Mouse (Mus musculus) erythroblast, embryonic 14.5 days (primary cell): ENCODE results near the gene Gfpt2. TPM values are rescaled to one million over a fixed set of nuclear protein-coding genes. Genes with fewer than 3 reads are reported as not detected.

ENCODE experiments used
- H3K27me3 ChIP-seq: 2 replicates; pipeline ENCODE4 v1.6.1; 2012; ENCODE audit warnings: inconsistent platforms; ENCODE audit not compliant: control insufficient read depth
- H3K36me3 ChIP-seq: 2 replicates; pipeline ENCODE4 v1.6.1; 2012; ENCODE audit warnings: mild to moderate bottlenecking, inconsistent platforms; ENCODE audit not compliant: control insufficient read depth
- H3K4me1 ChIP-seq: 2 replicates; pipeline ENCODE4 v1.6.1; 2012; ENCODE audit warnings: inconsistent platforms; ENCODE audit not compliant: control insufficient read depth
- H3K4me3 ChIP-seq: replicated peaks from 2 replicates; pipeline ENCODE3; 2012; ENCODE audit warnings: moderate library complexity, mild to moderate bottlenecking, inconsistent platforms
- H3K9me3 ChIP-seq: 2 replicates; pipeline ENCODE4 v1.6.1; 2012; ENCODE audit warnings: low read length, inconsistent platforms, mixed read lengths; ENCODE audit not compliant: control insufficient read depth
- GATA1 ChIP-seq: IDR thresholded peaks from 2 replicates; pipeline ENCODE4 v1.6.1; 2012; ENCODE audit warnings: low read length, inconsistent platforms, mixed read lengths
- TAL1 ChIP-seq: IDR thresholded peaks from 3 replicates; pipeline ENCODE4 v1.6.1; 2012; ENCODE audit warnings: low read length, inconsistent platforms, mixed read lengths
- polyA plus RNA-seq: library from polyadenylated mRNA; stranded (reverse); fragments of >175 nt; gene quantifications from 2 replicates; pipeline ENCODE4 v1.2.3, GENCODE M21; 2012

The Gfpt2 gene
- polyA plus RNA-seq, 1 experiment: not detected

GRCm38 (mm10) chr11:49831980-49832379, 38.0 kb downstream of the Gfpt2 start:
- Histone ChIP-seq H3K4me3 (no peak overlapping the region), H3K4me1 (peaks cover 4% of the 10 kb centered on the region; the same call in 1 of the 2 replicates), H3K36me3 (no peaks in the 10 kb centered on the region), H3K27me3 (no peaks in the 10 kb centered on the region), H3K9me3 (no peaks in the 10 kb centered on the region)
- TF ChIP-seq GATA1: no peak
- no peak for TF ChIP-seq TAL1

GRCm38 (mm10) chr11:49832962-49833361, 39.0 kb downstream of the Gfpt2 start:
- Histone ChIP-seq H3K4me1 (peaks cover 4% of the 10 kb centered on the region; the same call in 1 of the 2 replicates), H3K4me3 (no peak overlapping the region), H3K27me3 (no peaks in the 10 kb centered on the region), H3K36me3 (no peaks in the 10 kb centered on the region), H3K9me3 (no peaks in the 10 kb centered on the region)
- TF ChIP-seq TAL1 (no peak), GATA1 (no peak)

GRCm38 (mm10) chr11:49834248-49834647, 40.3 kb downstream of the Gfpt2 start:
- Histone ChIP-seq H3K4me3 (no peak overlapping the region), H3K36me3 (no peaks in the 10 kb centered on the region), H3K4me1 (peaks cover 4% of the 10 kb centered on the region; the same call in 1 of the 2 replicates), H3K9me3 (no peaks in the 10 kb centered on the region), H3K27me3 (no peaks in the 10 kb centered on the region)
- no peak for TF ChIP-seq GATA1
- no peak for TF ChIP-seq TAL1

- no peaks in the 10 kb centered on the region for H3K27me3 ChIP-seq
- H3K4me3 ChIP-seq: no peak overlapping the region
- no peaks in the 10 kb centered on the region for H3K36me3 ChIP-seq
- no peaks in the 10 kb centered on the region for H3K9me3 ChIP-seq
- TF ChIP-seq GATA1 (no peak), TAL1 (no peak)
- H3K4me1 ChIP-seq: peaks cover 4% of the 10 kb centered on the region; the same call in 1 of the 2 replicates
Observed at GRCm38 (mm10) chr11:49835257-49835956, 41.4 kb downstream of the Gfpt2 start.

- Histone ChIP-seq H3K9me3 (no peaks in the 10 kb centered on the region), H3K36me3 (no peaks in the 10 kb centered on the region), H3K4me1 (peaks cover 11% of the 10 kb centered on the region), H3K4me3 (no peak overlapping the region), H3K27me3 (no peaks in the 10 kb centered on the region)
- no peak for TF ChIP-seq GATA1
- no peak for TF ChIP-seq TAL1
Observed at GRCm38 (mm10) chr11:49837717-49838407, 43.9 kb downstream of the Gfpt2 start.

GRCm38 (mm10) chr11:49840666-49841065, 46.7 kb downstream of the Gfpt2 start:
- no peaks in the 10 kb centered on the region for H3K36me3 ChIP-seq
- H3K9me3 ChIP-seq: no peaks in the 10 kb centered on the region
- H3K4me3 ChIP-seq: no peak overlapping the region
- TF ChIP-seq TAL1 (no peak), GATA1 (no peak)
- peaks cover 27% of the 10 kb centered on the region for H3K4me1 ChIP-seq
- H3K27me3 ChIP-seq: no peaks in the 10 kb centered on the region

- Histone ChIP-seq H3K4me1 (peaks cover 36% of the 10 kb centered on the region), H3K9me3 (no peaks in the 10 kb centered on the region), H3K4me3 (no peak overlapping the region), H3K36me3 (no peaks in the 10 kb centered on the region), H3K27me3 (no peaks in the 10 kb centered on the region)
- TF ChIP-seq GATA1 (no peak), TAL1 (no peak)
Observed at GRCm38 (mm10) chr11:49841886-49842285, 47.9 kb downstream of the Gfpt2 start.

- Histone ChIP-seq H3K4me1 (peaks cover 44% of the 10 kb centered on the region), H3K27me3 (no peaks in the 10 kb centered on the region), H3K36me3 (no peaks in the 10 kb centered on the region), H3K9me3 (no peaks in the 10 kb centered on the region), H3K4me3 (no peak overlapping the region)
- TF ChIP-seq TAL1 (no peak), GATA1 (no peak)
Observed at GRCm38 (mm10) chr11:49842718-49843117, 48.7 kb downstream of the Gfpt2 start.

GRCm38 (mm10) chr11:49844311-49844710, 50.3 kb downstream of the Gfpt2 start:
- H3K4me3 ChIP-seq: no peak overlapping the region
- H3K36me3 ChIP-seq: 0 out of 2 replicates have a peak, but pooled peaks cover 2% of the 10 kb centered on the region
- H3K4me1 ChIP-seq: peaks cover 54% of the 10 kb centered on the region
- no peaks in the 10 kb centered on the region for H3K9me3 ChIP-seq
- TF ChIP-seq TAL1 (no peak), GATA1 (no peak)
- H3K27me3 ChIP-seq: no peaks in the 10 kb centered on the region
